Mouse (Mus musculus) olfactory bulb, adult 2 months (tissue): ENCODE data around the gene Fam110a.

ENCODE experiments used
- CTCF ChIP-seq: fragments of 200-500 bp; IDR thresholded peaks from 2 replicates; pipeline ENCODE4 v1.5.1; 2012; ENCODE audit warnings: low read depth, mild to moderate bottlenecking, low read length, moderate library complexity; ENCODE audit not compliant: insufficient read depth
- POLR2A ChIP-seq: fragments of 200-500 bp; IDR thresholded peaks from 2 replicates; pipeline ENCODE4 v1.6.1; 2012; ENCODE audit warnings: mild to moderate bottlenecking, low read depth, low read length, moderate library complexity; ENCODE audit not compliant: insufficient read depth

DNA sequence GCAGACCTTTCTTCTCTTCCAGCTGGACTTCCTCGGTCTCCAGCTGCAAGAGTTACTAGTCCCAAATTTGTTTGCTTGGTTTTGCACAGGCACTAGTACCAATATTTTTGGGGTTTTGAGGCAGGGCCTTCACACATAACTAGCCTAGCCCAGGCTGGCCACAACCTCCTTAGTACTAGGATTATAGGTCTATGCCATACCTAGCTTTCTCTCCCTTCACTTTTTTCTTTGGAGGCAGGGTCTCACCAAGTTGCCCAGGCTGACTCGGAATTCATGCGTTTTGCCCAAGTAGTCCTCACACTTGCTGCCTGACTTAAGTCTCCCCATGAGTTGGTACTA, 305 bp upstream of the Fam110a start:
- no peak for TF ChIP-seq POLR2A
- TF ChIP-seq CTCF, result no peak
